Mouse (Mus musculus): ENCODE measurements around the gene Gm17581.

The Gm17581 gene

GRCm38 (mm10) chr2:155691723-155692493 is 43.8 kb downstream of the Gm17581 start, which contains the start of gene Trpc4ap:
Gene Trpc4ap, minus strand, starts transcription at chr2:155692384.
- peak; percentile 75 for DNase-seq (ENCODE audit: extremely low read depth, low read depth)

- DNase-seq (ENCODE audit: extremely low read depth, low read depth), result peak; percentile 30
Observed at GRCm38 (mm10) chr2:155691336-155691722, 44.3 kb downstream of the Gm17581 start.

- DNase-seq (ENCODE audit: extremely low read depth, low read depth), result no peak
Observed at GRCm38 (mm10) chr2:155689211-155689610, 46.5 kb downstream of the Gm17581 start.

- DNase-seq (ENCODE audit: extremely low read depth, low read depth), result no peak
Observed at GRCm38 (mm10) chr2:155687746-155688145, 47.9 kb downstream of the Gm17581 start.

- no peak for DNase-seq (ENCODE audit: extremely low read depth, low read depth)
Observed at GRCm38 (mm10) chr2:155686572-155686971, 49.1 kb downstream of the Gm17581 start.

Measured in MEL-GATA-1-ER (cell line).